Mouse (Mus musculus) WW6 (cell line): ENCODE results near the gene Olfr97.
"Not testable (repeated sequence)": the region's sequence is repeated elsewhere in the genome, so short reads cannot be mapped to it uniquely, and the experiment has no call there.

ENCODE experiments used
- DNase-seq: peaks from one replicate; pipeline ENCODE4 v3.0.0-alpha.2; 2013; ENCODE audit warnings: low read depth, low spot score

Olfr97 gene

DNA sequence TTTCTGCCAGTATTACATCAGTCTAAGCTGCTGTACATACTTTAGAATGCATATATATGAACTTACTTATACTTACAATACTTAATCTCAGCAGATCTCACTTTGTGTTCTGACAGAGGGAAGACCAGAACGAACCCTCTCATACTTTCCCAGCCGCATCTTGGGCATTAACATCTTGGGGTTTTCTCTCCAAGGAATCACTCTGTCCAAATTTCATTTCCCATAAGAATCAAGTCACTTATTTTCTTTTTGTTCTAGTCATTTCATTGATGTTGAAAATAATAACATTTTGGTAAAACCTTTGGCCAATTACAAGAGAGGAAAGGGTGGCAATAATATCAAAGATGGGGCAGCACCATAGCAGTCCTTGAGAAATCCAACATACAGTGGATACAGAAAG, at the start of gene Olfr97:
Gene Olfr97 (minus strand): TSS at position 101 of the 400 bp plus-strand sequence.
- not testable (repeated sequence) for DNase-seq

DNA sequence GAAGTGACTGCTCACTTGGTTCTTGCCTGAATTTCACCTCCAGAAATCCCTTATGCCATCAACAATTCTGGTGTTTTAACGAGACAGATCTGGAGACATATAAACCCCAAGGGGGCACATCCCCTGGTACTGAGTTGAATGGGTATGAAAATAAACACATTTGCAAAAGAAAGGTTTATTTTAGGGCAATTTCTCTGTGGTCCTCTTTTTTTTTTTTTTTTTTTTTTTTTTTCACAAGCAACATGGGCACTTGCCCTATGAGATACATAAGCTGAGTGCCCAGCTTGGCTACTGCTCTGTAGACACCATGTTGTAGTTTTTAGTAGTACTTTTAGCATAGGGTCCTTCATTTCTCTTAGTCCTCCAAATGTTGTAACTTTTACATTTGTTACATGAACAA, 46.2 kb upstream of the Olfr97 start, which contains the start of gene Olfr99:
Gene Olfr99 (minus strand): TSS at position 101 of the 400 bp plus-strand sequence.
- DNase-seq = no peak

DNA sequence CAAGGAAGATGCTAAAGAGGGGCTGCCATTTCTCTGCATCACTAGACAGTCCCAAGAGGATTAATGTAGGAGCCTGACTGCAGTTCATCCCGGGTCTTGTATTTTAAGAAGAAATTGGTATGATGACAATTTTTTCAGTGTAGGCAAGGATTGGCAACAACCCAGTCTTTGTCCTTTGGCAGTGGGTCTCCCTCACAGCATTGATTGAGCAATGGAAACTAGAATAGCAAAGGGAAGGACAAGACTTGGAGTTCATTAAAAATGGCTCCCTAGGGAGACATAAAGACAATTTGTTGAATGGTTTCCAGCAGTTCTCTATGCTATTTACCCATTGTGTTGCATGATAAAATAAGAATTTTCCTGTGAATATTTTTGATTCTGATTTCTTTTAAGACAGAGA, 43.2 kb upstream of the Olfr97 start:
- DNase-seq = no peak

DNA sequence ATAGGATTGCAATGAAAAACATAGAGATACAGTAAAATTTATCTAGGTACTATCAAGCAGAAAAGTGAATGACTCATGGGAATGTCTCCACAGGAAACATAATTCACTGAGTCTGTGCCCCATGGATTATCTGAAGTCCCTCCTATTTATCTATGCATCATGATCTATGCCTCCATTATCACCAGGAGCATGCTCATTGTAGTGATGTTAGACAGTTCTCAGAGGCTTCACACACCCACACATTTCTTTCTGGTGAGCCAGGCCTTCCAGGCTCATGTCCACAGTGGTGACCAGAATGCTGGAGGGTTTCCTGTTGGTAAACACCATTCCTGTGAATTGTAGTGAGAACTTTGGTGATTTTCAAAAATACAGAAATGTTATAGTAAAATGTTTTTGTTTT, 39.4 kb upstream of the Olfr97 start:
- DNase-seq = no peak

DNA sequence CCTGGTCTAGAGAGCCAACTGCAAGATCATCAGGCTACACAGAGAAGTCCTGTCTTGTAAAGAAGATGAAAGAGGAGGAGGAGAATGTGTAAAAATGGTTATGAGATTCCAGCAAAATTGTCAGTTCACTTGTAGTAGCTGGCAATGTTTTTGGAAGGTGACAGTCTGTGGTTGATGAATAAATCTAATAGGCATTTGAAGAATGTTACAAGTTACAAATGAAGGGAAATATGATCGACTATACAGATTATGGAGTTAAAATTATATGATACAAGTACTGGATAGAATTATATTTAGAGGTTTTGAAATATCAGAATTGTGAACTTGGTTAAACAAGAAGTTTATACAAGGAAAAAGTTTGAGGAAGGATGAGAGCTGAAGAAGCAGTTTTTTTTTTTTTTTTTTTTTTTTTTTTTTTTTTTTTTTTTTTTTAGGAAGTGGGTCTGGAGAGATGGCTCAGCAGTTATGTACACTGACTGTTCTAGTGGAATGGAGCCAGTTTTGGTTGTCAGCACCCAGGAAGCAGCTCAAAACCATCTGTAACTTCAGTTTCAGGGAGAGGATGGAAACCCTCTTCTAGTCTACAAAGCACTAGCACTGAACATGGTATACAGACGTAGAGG, 38.6 kb upstream of the Olfr97 start:
- no peak for DNase-seq

DNA sequence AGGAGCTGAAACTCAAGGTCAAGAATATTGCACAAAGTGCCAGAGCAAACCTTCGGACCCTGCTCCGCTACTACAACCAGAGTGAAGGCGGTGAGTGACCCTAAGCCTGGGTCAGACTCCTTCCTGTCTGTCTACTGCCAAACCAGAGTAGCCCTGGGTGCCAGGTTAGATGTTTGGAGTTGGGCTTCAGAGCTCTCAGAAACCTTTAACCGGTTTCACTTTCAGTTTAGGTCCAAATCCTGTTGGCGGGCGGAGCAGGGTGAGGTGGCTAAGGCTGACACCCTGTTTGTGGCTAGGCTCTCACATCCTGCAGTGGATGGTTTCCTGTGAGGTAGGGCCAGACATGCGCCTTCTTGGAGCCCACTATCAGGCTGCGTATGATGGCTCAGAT, 33.6 kb upstream of the Olfr97 start:
- peak; percentile 5 for DNase-seq

DNA sequence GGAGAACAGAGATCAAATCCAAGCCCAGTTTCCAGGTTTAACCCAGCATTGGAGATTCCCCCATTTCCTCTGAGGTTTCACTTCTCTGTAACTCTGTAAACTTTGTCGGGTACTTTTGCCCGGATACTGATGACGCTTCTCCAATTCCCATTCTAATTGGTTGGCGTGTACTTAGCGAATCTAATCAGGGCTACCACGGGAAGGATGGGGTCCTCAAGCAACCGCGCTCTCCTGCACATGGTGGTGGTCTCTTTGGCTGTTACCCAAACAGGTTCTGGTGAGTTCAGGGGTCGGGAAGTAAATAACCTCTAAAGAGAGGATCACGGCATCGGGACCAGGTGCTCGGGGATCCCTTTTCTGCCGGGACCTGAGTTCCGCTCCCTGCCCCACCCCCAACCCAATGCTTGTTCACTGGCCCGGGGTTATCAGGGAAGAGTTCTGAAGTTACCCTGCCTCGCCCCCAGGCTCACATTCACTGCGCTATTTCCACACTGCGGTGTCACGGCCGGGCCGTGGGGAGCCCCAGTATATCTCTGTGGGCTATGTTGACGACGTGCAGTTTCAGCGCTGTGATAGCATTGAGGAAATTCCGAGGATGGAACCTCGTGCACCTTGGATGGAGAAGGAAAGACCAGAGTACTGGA, 33.0 kb upstream of the Olfr97 start, which contains the start of gene H2-M3:
Gene H2-M3 (plus strand): TSS at position 163 of the 644 bp plus-strand sequence.
- peak; percentile 66 for DNase-seq

DNA sequence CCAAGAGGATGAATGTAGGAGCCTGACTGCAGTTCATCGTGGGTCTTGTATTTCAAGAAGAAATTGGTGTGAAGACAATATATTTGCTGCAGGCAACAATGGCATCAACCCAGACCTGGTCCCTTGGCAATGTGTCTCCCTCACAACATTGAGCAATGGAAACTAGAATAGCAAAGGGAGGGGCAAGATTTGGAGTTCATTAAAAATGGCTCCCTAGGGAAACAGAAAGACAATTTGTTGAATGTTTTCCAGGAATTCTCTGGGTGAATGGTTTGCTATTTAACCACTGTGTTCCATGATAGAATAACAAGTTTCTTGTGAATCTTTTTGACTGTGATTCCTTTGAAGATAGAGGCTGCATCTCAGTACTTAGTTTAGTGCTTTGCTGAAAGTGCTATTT, 26.5 kb upstream of the Olfr97 start, which contains the start of gene Olfr98:
Gene Olfr98 (minus strand): TSS at position 124 of the 400 bp plus-strand sequence.
- DNase-seq = no peak

DNA sequence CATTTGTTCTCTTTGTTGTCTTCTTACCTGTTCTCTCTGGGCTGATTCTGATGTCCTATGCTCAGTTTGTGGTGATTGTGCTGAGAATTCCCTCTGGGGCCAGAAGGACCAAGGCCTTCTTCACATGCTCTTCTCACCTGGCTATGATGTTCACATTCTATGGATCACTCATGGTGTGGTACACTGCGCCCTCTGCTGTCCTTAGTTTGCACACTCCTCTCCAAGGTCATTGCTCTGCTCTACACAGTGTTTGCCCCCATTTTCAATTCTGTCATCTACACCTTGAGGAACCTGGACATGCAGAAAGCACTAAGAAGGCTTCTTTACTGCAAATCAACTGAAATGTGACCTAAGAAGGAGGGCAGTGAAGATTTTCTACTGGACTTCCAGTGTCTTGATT, 13.4 kb upstream of the Olfr97 start:
- DNase-seq = no peak

DNA sequence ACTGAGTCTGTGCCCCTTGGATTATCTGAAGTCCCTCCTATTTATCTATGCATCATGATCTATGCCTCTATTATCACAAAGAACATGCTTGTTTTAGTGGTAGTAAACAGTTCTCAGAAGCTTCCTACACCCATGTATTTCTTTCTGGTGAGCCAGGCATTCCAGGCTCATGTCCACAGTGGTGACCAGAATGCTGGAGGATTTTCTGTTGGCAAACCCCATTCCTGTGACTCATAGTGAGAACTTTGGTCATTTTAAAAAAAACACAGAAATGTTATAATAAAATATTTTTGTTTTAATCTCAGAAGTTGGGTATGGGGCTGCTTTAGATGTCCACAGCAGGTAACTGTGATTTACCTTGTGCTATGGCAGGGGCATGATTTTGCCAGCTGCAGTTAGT, 12.3 kb upstream of the Olfr97 start:
- DNase-seq = no peak

DNA sequence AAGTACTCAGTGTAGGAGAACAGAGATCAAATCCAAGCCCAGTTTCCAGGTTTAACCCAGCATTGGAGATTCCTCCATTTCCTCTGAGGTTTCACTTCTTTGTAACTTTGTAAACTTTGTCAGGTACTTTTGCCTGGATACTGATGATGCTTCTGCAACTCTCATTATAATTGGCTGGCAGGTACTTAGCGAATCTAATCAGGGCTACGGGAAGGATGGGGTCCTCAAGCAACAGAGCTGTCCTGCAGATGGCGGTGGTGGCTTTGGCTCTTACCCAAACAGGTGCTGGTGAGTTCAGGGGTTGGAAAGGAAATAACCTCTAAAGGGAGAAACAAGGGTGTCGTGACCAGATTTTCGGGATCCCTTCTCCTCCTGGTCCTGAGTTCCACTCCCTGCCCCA, 9.6 kb upstream of the Olfr97 start:
- no peak for DNase-seq

DNA sequence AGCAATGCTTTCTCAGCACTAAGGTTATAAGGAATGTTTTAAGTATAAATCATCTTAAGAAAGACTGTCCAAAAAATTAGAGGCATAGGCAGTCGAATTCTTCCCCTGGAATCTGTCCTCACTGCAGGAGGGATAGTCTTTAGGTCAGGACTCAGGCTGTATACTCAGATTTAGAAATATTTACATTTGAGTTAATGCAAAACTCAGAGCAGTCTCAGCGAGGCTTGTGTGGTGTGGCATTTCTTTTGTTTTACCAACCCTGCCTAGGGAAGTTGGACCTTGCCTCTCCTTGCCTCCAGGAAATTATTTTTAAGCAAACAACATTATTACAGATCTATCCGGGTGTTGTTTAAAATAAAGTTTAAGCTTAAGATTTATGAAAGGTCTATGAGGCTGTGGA, 5.1 kb upstream of the Olfr97 start:
- no peak for DNase-seq

DNA sequence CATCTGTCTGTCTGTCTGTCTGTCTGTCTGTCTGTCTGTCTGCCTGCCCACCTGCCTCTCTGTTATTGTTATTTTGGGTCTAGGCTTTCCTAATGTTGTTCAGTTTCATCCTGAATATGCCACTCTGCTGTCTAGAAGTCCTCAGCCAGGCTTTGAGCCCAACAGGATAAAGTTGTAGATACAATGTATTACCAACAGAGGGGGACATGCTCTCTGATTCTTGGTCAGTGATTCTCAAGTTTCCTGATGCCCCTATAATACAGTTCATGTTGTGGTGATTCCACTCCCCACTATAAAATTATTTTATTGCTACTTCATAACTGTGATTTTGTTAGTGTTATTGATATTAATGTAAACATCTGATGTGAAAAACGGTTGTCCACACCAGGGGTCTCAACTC, 15.3 kb downstream of the Olfr97 start:
- no peak for DNase-seq

DNA sequence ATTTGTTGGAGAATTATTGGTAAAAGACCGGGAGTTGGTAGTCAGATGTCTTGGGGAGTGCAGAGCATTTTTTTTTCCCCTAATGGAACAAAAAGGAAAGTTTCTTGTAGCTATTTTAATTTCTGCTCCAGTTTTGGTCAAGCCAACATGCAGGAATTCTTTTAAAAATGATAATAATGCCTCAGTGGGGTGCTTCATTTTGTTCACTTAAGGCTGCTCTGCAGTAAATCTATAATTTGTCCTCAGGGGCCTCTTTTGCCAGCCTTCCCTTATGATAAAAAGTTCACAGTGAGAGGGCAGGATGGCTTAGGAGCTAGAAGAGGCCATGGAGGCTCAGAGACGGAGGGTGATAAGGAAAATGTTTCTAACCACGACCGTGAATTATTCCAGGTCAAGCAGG, 17.3 kb downstream of the Olfr97 start, which contains the start of gene Olfr96:
Gene Olfr96 (plus strand): TSS at position 301 of the 400 bp plus-strand sequence.
- DNase-seq = no peak

DNA sequence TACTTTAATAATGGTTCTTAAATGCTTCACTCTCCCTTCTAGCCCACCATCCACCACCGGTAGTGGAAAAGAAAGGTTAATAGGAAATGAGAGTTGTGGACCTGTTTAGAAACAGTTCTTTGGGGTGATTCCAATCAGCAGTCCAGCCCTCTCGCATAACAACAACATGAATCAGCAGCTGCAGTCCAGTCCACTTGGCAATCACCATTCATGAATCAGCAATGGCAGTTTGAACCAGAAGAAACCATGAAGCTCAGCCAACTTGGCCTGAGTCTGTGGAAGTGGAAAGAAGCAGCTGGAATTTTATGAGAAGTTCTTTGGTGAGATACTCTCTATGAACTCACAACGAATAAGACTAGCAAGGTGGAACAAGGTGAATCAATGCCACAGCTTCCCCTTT, 18.6 kb downstream of the Olfr97 start:
- DNase-seq = no peak

DNA sequence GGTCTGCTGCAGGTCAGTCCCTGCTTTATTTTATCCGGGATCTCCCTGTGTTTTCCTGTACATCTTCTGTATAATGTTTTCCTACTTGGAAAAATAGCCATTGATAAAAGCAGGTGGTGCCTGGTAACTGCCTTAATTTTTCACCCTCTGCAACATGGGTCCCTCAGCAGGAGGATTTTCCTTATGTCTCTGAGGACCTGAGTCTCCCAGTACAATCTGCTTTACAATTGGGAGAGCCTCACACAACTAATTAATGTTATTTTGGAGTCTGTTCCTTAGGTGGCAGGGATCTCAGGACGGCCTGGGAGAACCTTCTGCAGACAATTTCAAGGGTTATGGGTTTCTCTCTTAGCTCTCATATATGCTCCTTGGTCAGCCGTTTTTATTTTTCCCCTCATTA, 24.1 kb downstream of the Olfr97 start, which contains the start of gene Olfr95:
Gene Olfr95 (minus strand): TSS at position 101 of the 400 bp plus-strand sequence.
- DNase-seq = no peak

DNA sequence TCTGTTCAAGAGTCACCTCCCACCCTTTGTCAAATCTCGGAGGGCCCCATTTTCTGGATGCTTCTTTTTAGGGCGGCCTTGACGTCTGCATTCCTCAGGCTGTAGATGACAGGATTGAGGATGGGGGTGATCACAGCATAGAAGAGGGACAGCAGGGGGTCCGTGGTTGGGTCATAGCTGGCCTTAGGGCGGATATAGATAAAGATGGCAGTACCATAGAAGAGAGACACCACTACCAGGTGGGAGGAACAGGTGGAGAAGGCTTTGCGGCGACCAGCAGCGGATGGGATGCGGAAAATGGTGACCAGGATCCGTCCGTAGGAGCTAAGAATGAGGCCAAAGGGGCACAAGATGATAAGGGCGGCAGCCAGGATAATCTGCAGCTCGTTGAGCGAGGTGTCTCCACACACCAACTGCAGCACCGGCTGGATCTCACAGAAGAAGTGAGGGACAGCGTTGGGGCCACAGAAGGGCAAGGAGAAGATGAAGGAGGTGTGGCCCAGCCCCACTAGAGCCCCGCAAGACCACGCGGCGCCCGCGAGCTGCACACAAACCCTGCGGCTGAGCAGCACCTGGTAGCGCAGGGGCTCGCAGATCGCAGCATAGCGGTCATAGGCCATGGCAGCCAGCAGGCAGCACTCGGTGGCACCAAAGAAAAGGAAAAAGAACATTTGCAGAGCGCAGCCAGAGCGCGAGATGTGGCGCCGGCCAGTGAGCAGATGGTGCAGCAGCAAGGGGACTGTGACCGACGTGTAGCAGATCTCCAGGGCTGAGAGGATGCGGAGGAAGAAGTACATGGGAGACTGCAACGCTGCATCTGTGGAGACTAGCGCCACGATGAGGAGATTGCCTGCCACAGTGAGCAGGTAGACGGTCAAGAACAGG, 26.0 kb downstream of the Olfr97 start:
- peak; percentile 40 for DNase-seq

DNA sequence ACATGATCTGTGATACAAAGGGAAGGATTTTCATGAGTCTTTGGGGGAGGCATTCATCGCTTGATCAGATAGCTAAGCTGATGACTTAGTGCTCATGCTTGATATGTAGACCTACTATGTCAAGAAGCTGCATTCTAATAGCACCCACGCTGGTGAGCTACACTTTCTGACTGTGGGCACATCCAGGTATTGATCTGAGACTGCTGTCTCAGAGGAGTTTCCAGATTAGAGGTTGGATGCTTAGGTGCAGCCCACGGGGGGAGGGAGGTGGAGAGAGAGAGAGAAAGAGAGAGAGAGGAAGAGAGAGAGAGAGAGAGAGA, 33.3 kb downstream of the Olfr97 start:
- no peak for DNase-seq

DNA sequence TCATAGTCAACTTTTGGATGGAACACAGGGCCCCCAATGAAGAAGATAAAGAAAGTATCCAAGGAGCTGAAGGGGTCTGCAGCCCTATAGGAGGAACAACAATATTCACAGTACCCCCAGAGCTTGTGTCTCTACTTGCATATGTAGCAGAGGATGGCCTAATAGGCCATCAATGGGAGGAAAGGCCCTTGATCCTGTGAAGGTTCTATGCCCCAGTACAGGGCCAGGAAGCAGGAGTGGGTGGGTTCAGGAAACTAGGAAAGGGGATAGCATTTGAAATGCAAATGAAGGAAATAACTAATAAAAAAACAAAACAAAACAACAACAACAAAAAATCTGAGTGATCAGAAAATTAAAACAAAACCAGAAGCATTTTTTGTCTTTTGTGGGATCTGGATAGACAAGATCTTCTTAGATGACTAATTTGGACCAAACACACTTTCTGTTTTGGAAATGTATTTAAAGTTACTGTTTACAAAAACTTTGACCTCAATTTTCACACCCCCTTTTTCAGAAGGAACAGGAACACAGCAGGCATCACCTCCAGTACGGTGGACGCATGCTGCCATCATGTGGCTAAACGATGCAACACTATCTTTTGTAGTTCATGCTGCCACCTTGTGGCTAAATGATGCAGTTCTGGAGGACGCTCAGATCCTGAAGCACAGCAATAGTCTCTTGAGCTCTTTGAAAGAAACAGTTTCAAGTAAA, 33.8 kb downstream of the Olfr97 start:
- peak; percentile 60 for DNase-seq

DNA sequence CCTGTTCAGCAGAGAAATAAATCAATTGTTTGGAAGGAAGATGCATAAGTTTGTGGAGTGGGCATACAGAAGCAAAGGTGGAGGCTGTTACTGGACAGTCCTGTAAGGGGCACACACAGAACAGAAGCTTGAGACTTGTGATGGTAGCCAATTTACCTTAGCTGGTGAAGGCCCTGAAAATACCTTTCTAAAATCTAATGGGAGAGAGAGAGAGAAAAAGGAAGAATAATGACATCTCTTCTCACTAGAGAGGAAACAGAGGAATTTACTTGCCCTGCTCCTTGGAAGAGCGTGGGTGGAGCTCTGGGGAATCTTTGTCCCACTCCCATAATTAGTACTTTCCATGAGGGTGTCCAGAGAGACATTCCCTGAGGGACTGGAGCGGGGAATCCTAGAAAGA, 36.2 kb downstream of the Olfr97 start, which contains the start of gene Olfr94:
Gene Olfr94 (minus strand): TSS at position 101 of the 400 bp plus-strand sequence.
- no peak for DNase-seq
